Mouse (Mus musculus): ENCODE measurements at regions not wholly inside any gene's neighbourhood (a gene's known extent, or its start where the extent isn't known, plus 50 kb on each side); places are given as distances from the start of the nearest gene placed in this dataset.

DNA sequence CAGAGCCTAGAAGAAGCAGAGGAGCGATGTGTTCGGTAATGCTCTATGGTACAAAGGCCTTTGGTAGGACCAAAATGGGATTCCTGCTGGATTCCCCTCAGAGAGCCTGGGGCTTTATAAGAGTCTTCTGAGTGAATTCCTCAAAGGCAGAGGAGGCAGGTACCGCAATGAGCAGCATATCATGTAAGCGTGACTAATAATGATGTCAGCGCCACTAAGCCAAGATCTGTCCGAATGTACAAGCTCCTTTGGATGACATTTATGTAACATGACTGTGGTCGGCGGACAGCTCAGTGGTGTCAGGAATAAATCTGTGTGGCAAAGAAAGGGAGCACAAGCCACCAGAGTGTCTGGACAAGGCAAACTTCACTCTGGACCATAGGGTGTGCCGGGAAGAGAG, 61.5 kb upstream of the Fer start:
- DNase-seq (ENCODE audit: low spot score), result no peak

GRCm38 (mm10) chr17:63802846-63803245, 60.0 kb upstream of the Fer start:
- DNase-seq (ENCODE audit: low spot score), result no peak

DNA sequence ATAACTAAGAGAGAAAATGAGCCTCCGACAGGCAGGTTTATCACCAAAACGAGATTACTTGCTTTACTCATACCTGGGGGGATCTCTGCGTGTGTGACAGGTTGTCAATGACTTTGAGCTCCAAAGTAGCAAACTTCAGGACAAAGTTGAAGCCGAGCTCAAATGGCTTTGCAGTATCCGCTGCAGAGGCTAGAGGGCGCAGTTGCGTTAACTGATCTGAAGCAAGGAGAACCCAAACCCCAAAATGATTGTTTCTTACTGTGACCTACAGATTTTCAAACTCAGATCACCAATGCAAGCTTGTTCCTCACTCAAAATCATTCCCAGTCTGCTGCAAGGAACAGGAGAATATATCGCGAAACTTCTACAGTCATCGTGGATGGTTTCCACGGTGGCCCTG, 59.3 kb upstream of the Fer start:
- DNase-seq (ENCODE audit: low spot score), result peak; percentile 89

- no peak for DNase-seq (ENCODE audit: low spot score)
These were observed 58.4 kb upstream of the Fer start for GRCm38 (mm10) chr17:63804416-63804815.

DNA sequence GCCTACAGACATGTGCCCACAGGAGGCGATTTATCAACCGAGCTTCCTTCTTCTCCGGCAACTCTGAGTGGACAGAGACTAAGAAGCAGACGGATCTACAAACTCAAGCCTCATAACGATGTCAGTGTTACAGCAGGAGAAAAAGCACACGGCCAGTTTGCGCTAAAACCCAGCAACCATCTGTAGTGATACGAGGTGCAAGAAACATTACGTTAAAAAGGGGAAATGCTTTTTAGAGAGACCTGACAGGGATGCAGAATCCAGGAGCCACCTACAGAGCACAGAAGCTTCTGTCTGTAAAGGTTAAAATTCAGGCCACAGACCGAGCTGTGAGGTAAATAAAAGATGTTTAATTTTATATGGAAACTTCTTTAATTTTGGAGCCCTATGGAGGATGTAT, 56.5 kb upstream of the Fer start:
- no peak for DNase-seq (ENCODE audit: low spot score)

DNA sequence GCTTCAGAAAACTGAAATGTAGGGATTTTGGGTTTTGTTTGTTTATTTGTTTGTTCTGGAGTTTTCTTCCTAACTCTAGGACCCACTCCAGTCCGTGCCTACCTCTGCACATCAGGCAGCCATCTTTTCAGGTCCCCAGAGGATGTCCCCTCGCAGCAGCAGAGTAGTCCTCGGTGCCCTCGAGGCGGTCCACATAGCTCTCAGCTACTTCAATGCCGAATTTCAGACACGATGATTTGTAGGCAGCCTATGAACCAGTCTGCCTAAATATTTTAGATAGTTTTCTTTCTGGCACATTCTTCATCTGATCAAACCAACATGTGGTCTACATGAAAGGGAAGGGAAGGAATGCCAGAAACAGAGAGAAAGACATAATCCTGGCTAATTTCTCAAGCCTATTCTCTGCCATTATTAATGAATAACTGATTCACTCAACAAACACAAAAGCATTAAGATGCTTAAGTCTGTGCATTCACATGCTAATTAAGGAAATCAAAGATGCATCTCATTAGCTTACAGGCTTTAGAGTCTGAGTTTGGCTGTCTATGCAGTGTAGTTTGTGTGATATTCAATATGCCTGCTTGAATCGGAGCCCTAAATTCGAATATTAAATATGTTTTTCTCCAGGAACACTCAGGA, 55.2 kb upstream of the Fer start:
- DNase-seq (ENCODE audit: low spot score), result no peak

DNA sequence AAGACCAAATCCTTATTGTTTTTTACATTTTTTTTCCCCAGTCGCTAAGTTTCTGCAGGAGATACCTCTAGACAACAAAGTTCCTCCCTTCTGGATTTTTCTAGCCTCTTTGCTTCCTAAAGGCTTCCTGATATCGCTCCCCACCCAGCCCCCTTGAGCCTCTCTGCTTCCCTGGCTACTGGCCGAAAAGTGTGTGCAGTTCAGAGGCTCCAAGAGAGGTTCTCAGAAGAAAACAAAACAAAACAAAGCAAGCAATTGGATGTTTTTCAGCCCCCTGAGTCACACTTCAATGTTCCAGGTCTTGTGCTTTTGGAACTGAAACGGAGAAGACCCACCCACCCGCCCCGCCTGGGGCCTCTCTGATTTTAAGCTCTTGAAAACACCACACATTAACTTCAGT, 54.1 kb upstream of the Fer start:
- DNase-seq (ENCODE audit: low spot score), result no peak

DNA sequence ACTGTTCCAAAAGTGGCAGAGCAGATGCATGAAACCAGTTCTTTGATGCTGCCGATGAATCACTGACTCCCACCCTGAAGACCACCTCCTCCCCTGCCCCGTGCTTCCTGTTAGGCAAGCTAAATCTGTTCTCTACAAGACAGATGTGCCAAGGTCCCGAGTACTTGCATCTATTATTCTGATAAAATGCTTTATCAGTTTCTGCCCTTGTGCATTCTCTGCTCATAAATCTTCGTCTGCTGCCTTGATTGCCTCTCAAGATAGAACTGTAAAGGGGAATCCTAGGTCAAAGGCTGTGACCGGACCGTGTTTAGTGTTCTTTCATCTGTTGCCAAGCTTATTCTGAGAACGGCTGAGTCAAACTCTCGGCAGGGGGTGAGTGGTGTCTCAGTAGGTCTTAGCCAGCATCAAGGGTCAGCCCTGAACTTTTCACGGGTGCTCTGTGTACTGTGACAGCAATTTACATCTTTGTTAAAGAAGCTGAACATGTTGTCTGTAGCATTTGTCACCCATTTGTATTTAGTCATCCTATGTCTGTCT, 51.5 kb upstream of the Fer start:
- DNase-seq (ENCODE audit: low spot score), result peak; percentile 74

DNA sequence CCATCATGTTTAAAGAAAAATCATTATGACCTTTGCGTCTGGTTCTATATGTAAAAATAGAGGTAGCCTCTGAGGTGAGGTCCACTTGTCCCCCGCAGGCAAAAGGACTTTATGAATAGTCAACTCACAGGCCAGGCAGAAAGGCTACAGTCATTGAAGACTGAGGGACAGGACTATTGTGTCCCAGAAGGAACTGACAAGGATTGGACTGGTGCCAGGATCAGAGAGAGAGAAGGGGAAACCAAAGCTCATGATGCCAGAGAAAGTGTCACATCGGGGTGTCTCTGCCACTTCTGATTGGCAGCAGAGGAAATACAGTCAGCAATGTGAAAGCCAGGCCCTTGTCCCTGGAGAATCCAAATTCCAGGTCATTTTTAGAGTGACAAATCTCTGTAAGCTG, 50.3 kb upstream of the Fer start:
- no peak for DNase-seq (ENCODE audit: low spot score)

Data from embryo, embryonic 10 days (tissue).